Mouse (Mus musculus) megakaryocyte, embryonic 14.5 days (primary cell): ENCODE measurements around the gene Ksr1.

ENCODE experiments used
- FLI1 ChIP-seq: IDR thresholded peaks from 2 replicates; pipeline ENCODE4 v1.6.1; 2012; ENCODE audit warnings: low read length, inconsistent platforms, mixed read lengths
- GATA1 ChIP-seq: IDR thresholded peaks from 3 replicates; pipeline ENCODE4 v1.6.1; 2012; ENCODE audit warnings: mixed read lengths, low read length, inconsistent platforms, borderline replicate concordance

GRCm38 (mm10) chr11:79005578-79006394 lies 140.4 kb downstream of the Ksr1 start:
- no peak for TF ChIP-seq FLI1
- no peak for TF ChIP-seq GATA1
